Mouse (Mus musculus) testis, adult 2 months (tissue): ENCODE measurements at regions not wholly inside any gene's neighbourhood (a gene's known extent, or its start where the extent isn't known, plus 50 kb on each side); places are given as distances from the start of the nearest gene placed in this dataset.

Experiments
- CTCF ChIP-seq: fragments of 200-500 bp; IDR thresholded peaks from 2 replicates; pipeline ENCODE4 v1.5.1; 2012; ENCODE audit warnings: low read depth, mild to moderate bottlenecking, inconsistent platforms, low read length, moderate library complexity; ENCODE audit not compliant: control insufficient read depth, insufficient read depth, insufficient replicate concordance
- POLR2A ChIP-seq: fragments of 200-500 bp; IDR thresholded peaks from 2 replicates; pipeline ENCODE4 v1.6.1; 2012; ENCODE audit warnings: low read depth, mild to moderate bottlenecking, inconsistent platforms, low read length, moderate library complexity; ENCODE audit not compliant: control insufficient read depth

DNA sequence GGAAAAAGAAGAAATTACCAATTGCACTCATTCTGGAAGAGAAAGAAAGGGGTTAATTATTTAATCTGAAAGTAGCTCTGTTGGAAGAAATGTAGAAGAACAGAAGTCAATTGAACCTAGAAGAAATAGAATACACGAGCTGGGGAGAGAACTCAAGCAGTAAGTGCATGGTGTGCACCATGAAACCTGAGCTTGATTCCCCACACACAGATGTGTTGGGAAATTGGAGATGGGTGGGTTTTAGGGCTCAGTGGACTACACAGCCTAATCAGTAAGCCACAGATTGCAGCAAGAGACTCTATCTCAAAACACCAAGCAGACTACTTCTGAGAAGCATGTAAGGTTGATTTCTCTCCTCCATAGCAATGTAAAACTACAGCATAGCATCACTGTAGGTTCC lies 70.6 kb upstream of the Slc13a1 start:
- TF ChIP-seq POLR2A (no peak), CTCF (no peak)
